ENCODE assay signal across 8 mouse cellular contexts in genomic region chr10:58323028-58323991, GRCm38 (mm10). TPM values are rescaled to one million over a fixed set of nuclear protein-coding genes. Genes with fewer than 3 reads are reported as not detected.
A peak's percentile ranks its signal among the peaks of the same experiment; 100 is the strongest.
DNase-seq lines count a peak whose midpoint lies in the region; ATAC-seq and TF ChIP-seq lines count a peak whose summit lies in the region.

Lims1 (plus strand) TSS chr10:58323466.

- H3K4me3 ChIP-seq in G1E (ENCODE audit: low read depth, low read length), result peak within 1 kb of the TSS; percentile 77
- H3K4me3 ChIP-seq in forebrain, embryonic 16.5 days (replicated peaks; ENCODE audit: low read length), result peak within 1 kb of the TSS; percentile 96
- H3K4me3 ChIP-seq in layer of hippocampus, adult 2 months, result peak within 1 kb of the TSS; percentile 70
- peak within 1 kb of the TSS; percentile 87 for H3K4me3 ChIP-seq in lung, embryonic 14.5 days (ENCODE audit: low read depth, low read length)
- H3K4me3 ChIP-seq in olfactory bulb, adult 2 months (ENCODE audit: insufficient read depth, low read depth, low read length), result peak within 1 kb of the TSS; percentile 92
- H3K4me3 ChIP-seq in thymus, adult 2 months (ENCODE audit: control insufficient read depth, insufficient read depth, low read length), result peak within 1 kb of the TSS; percentile 74

- peaks cover 8% of the 10 kb centered on the region; the same call in 1 of the 2 replicates for H3K4me1 ChIP-seq in G1E (ENCODE audit: insufficient read depth, low read depth, low read length)
- peaks cover 20% of the 10 kb centered on the region for H3K4me1 ChIP-seq in forebrain, embryonic 16.5 days (replicated peaks; ENCODE audit: control insufficient read depth, insufficient read depth, low read length)
- peaks cover 11% of the 10 kb centered on the region for H3K4me1 ChIP-seq in lung, embryonic 14.5 days (ENCODE audit: insufficient read depth)
- H3K4me1 ChIP-seq in olfactory bulb, adult 2 months (ENCODE audit: control insufficient read depth, insufficient read depth, low read length), result 0 out of 2 replicates have a peak, but pooled peaks cover 2% of the 10 kb centered on the region
- peaks cover 6% of the 10 kb centered on the region; the same call in 1 of the 2 replicates for H3K4me1 ChIP-seq in thymus, adult 2 months (replicated peaks; ENCODE audit: control insufficient read depth, insufficient read depth, low read length)

- under 1% methylated on average over 76 of the region's 86 CpGs for WGBS in forebrain, embryonic 16.5 days
- under 1% methylated on average over 83 of the region's 86 CpGs for WGBS in lung, embryonic 14.5 days
- under 1% methylated on average over 85 of the region's 86 CpGs for WGBS in olfactory bulb, adult 2 months
- WGBS in thymus, adult 2 months, result under 1% methylated on average over 73 of the region's 86 CpGs

- peak; percentile 44 for TF ChIP-seq POLR2A in olfactory bulb, adult 2 months (IDR thresholded peaks at IDR 0.05; ENCODE audit: insufficient read depth, low read depth, low read length)
- peak; percentile 64 for TF ChIP-seq POLR2A in thymus, adult 2 months (IDR thresholded peaks at IDR 0.05; ENCODE audit: control insufficient read depth, extremely low read depth, insufficient read depth, low read length, poor library complexity)

- ATAC-seq in G1E (ENCODE audit: extremely low read depth, insufficient number of reproducible peaks, low FRiP score, poor library complexity, severe bottlenecking), result peak; percentile 93
- peak; percentile 96 for ATAC-seq in forebrain, embryonic 16.5 days
- ATAC-seq in lung, embryonic 14.5 days (ENCODE audit: insufficient read depth), result peak; percentile 98

- no peaks in the 10 kb centered on the region for H3K27me3 ChIP-seq in G1E (ENCODE audit: insufficient read depth, low read length)
- no peaks in the 10 kb centered on the region for H3K27me3 ChIP-seq in forebrain, embryonic 16.5 days (replicated peaks; ENCODE audit: control insufficient read depth, insufficient read depth, low read length)
- H3K27me3 ChIP-seq in lung, embryonic 14.5 days (ENCODE audit: insufficient read depth, low read length), result no peaks in the 10 kb centered on the region
- no peaks in the 10 kb centered on the region for H3K27me3 ChIP-seq in thymus, adult 2 months (ENCODE audit: control insufficient read depth, insufficient read depth, low read length)

- no peaks in the 10 kb centered on the region for H3K36me3 ChIP-seq in G1E (replicated peaks)
- no peaks in the 10 kb centered on the region for H3K36me3 ChIP-seq in forebrain, embryonic 16.5 days (ENCODE audit: control insufficient read depth, insufficient read depth)
- no peaks in the 10 kb centered on the region for H3K36me3 ChIP-seq in lung, embryonic 14.5 days (ENCODE audit: insufficient read depth)
- no peaks in the 10 kb centered on the region for H3K36me3 ChIP-seq in thymus, adult 2 months (ENCODE audit: control insufficient read depth, insufficient read depth, low read length)

- peak within 1 kb of the TSS; percentile 94 for H3K9ac ChIP-seq in forebrain, embryonic 16.5 days (replicated peaks; ENCODE audit: low read depth, low read length)
- H3K9ac ChIP-seq in lung, embryonic 14.5 days, result peak within 1 kb of the TSS; percentile 85

- TF ChIP-seq CTCF in G1E (IDR thresholded peaks at IDR 0.05; ENCODE audit: low read depth, low read length), result no peak
- 0 out of 2 replicates have a peak, but pooled peaks have one; percentile 20 for TF ChIP-seq CTCF in layer of hippocampus, adult 2 months (conservative IDR thresholded peaks at IDR 0.05)
- no peak for TF ChIP-seq CTCF in lung, embryonic 14.5 days (IDR thresholded peaks at IDR 0.05; ENCODE audit: low read depth)
- TF ChIP-seq CTCF in olfactory bulb, adult 2 months (IDR thresholded peaks at IDR 0.05; ENCODE audit: insufficient read depth, low read depth, low read length), result 0 out of 2 replicates have a peak, but pooled peaks have one; percentile 13
- peak; percentile 44; the same call in 1 of the 2 replicates for TF ChIP-seq CTCF in thymus, adult 2 months (IDR thresholded peaks at IDR 0.05; ENCODE audit: borderline replicate concordance, control insufficient read depth, extremely low read depth, insufficient read depth, low read length, poor library complexity)

- H3K9me3 ChIP-seq in G1E (replicated peaks), result no peaks in the 10 kb centered on the region
- H3K9me3 ChIP-seq in forebrain, embryonic 16.5 days (ENCODE audit: control insufficient read depth, low read length), result no peaks in the 10 kb centered on the region
- no peaks in the 10 kb centered on the region for H3K9me3 ChIP-seq in lung, embryonic 14.5 days (ENCODE audit: low read depth, low read length)

- H3K4me2 ChIP-seq in forebrain, embryonic 16.5 days (ENCODE audit: low read length), result peak within 1 kb of the TSS; percentile 64
- H3K4me2 ChIP-seq in lung, embryonic 14.5 days, result peak within 1 kb of the TSS; percentile 67

- intact Hi-C loops in heart, postnatal 36 days (cut with DNase I), result no loop called here

- DNase-seq in G1E (ENCODE audit: low spot score), result peak; percentile 51
- DNase-seq in cerebellum, adult 18-20 months, result peak; percentile 96 to 98
- DNase-seq in heart, postnatal 36 days, result peak; percentile 99
- peak; percentile 96 for DNase-seq in layer of hippocampus, adult 2 months (ENCODE audit: low spot score in 2 of 2)
- DNase-seq in lung, embryonic 14.5 days, result peak; percentile 100
- DNase-seq in thymus, adult 2 months, result peak; percentile 97

- H3K27ac ChIP-seq in forebrain, embryonic 16.5 days (ENCODE audit: low read length), result peak within 1 kb of the TSS; percentile 75
- peak within 1 kb of the TSS; percentile 86 for H3K27ac ChIP-seq in layer of hippocampus, adult 2 months
- H3K27ac ChIP-seq in lung, embryonic 14.5 days (ENCODE audit: low read depth), result peak within 1 kb of the TSS; percentile 91
- peak within 1 kb of the TSS; percentile 27 for H3K27ac ChIP-seq in olfactory bulb, adult 2 months (ENCODE audit: insufficient read depth, low read depth, low read length)
- H3K27ac ChIP-seq in thymus, adult 2 months (ENCODE audit: control insufficient read depth, insufficient read depth, low read length), result no peak within 1 kb of the TSS

RNA-seq across cellular contexts. Expression of gene Lims1, which starts in this region (rescaled TPM):
- 81.3 and 85.8 TPM in 2 replicates for total RNA-seq in G1E (2014; fragmentation: Nextera tagmentation)
- total RNA-seq in G1E (2017), result 59.3 and 64.7 TPM in 2 replicates
- polyA plus RNA-seq in G1E (2012), result 1.3 and 1.6 TPM in 2 replicates
- polyA plus RNA-seq in forebrain, embryonic 16.5 days (2015; fragmentation: Nextera tagmentation; extraction: Ambion mirVana), result 64.2 and 73.6 TPM in 2 replicates
- total RNA-seq in heart, postnatal 36 days (2021), result 100 to 1,000 TPM; 159 to 186 TPM
- 10 to 100 TPM; 20.7 to 22.6 TPM for total RNA-seq in layer of hippocampus, adult 2 months (2021)
- polyA plus RNA-seq in lung, embryonic 14.5 days (2014; fragmentation: Nextera tagmentation; extraction: Ambion mirVana), result 200 and 208 TPM in 2 replicates
- not detected in 2 replicates for polyA plus RNA-seq in olfactory bulb, adult 2 months (2012; ENCODE audit: insufficient read depth, insufficient read length, low replicate concordance, missing spikeins)
- polyA plus RNA-seq in thymus, adult 2 months (2012; rRNA removed), result 30.1 and 38.8 TPM in 2 replicates

Comparison
In these comparisons a context has a peak if more than half of its experiments do, and no peak if none do; other contexts are left out.
1. RNA of gene Lims1 (polyA plus RNA-seq): 200 to 208 TPM in lung, embryonic 14.5 days, 64.2 to 73.6 TPM in forebrain, embryonic 16.5 days and 30.1 to 38.8 TPM in thymus, adult 2 months; 1.3 to 1.6 TPM in G1E and not detected in olfactory bulb, adult 2 months; every median in the first group is over 10 times any median in the second.
2. CTCF ChIP-seq: peak in layer of hippocampus, adult 2 months (single experiment), olfactory bulb, adult 2 months (single experiment) and thymus, adult 2 months (single experiment); none in G1E (single experiment) and lung, embryonic 14.5 days (single experiment).
3. Peak in every context shown above with its lines, with median percentiles within 50 percentile points of each other: ATAC-seq, DNase-seq and H3K4me3 ChIP-seq.